Mouse (Mus musculus): ENCODE measurements at regions not wholly inside any gene's neighbourhood (a gene's known extent, or its start where the extent isn't known, plus 50 kb on each side); places are given as distances from the start of the nearest gene placed in this dataset.
A peak's percentile ranks its signal among the peaks of the same experiment; 100 is the strongest.

DNA sequence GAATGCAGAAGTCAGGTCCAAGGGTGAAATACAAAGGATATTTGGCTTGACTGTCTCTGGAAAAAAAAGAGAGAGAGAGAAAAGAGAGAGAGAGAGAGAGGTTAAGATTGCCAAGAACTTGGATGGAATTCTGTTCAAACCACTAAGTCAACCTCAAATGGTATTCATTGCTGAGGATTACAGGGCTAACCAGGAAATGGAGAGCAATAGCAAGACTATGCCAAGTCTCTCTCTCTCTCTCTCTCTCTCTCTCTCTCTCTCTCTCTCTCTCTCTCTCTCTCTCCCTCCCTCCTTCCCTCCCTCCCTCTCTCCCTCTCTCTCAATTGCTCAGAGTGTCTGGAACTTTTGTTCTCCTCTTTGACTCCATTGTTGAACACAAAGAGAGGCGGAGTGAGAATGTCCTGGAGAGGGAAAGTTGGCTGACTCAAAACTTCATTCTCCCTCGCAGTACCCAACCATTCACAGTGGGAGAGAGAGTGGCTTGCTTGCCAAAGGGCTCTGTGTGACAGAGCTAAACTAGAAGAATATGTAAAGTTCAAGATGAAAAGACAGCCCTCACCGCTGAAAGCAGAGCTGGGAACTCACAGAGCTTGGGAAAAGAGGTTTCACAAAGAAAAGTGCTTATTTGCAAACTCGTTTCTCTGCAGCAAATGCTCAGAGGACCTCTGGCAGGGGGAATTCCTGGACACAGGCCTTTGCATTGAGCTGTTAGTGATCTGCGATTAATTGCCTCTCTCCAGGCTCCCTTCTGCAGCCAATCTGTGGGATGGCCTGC is 487.1 kb upstream of the Cdh11 start:
- peak; percentile 9 for DNase-seq

DNA sequence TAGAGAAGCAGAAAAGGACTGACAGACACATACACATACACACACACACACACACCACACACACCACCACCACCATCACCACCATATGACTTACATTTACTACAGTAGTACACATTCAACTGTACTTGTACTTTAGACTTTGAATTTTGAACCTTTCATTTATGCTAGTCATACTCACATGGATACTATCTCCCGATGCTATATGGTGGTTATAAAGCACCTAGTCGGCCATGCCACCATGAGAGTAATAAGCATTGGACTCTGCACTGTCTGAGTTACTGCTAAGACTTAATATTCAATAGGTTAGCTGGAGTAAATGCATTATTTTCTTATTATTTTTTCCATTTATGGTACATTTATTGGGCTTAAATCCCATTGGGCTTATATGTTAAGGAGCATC is 488.0 kb upstream of the Cdh11 start:
- DNase-seq: no peak

DNA sequence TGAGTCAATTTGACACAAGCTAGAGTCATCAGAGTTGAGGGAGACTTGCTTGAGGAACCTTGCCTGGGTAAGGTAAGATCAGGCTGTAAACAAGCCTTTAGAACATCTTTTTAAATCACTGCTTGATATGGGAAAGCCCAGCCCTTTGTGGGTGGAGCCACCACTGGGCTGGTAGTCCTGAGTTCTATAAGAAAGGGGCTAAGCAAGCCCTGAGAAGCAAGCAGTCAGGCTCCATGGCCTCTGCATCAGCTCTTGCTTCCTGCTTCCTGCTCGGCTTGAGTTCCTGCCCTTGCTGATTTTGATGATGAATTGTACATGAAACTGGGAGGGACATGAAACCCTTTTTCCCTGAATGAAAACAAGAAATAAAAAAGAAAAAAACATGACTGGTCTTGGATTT is 496.4 kb upstream of the Cdh11 start:
- no peak for DNase-seq

DNA sequence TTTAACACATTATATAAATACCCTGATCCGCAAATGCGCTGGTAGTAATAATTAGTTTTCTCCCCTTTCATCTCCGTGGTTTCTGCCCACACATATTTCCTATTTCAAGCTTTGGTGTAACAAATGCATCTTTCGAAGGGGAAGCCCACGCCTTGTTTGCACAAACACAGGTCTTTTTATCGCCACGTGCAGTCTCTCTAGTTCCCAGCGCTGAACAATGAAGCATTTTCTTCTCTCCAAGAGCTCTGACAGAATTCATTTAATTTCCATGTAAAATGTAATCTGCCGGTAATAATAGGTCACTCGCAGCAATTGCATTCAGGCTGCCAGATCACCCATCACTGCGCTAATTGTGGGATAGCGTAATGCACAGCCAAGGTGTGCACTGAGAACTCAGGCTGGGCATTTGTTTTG is 503.1 kb upstream of the Cdh11 start:
- DNase-seq: no peak

DNA sequence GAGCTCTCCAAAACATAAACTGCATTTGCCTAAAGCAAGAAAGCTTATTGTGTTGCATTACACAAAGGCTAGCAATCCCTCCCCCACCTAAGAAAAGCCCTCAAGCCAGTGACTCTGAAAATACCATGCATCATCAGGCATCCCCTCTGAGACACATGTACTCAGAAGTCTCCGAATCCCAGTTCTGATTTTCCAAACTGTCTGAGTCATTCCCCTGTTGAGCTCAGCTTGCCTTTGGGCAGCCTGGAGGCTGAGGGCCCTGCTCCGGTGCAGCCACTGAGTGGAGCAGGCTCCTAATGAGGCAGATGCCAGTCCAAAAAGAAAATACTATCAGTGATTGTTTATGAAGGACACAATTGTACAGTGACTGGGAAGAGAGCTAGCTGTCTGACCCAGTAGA is 507.5 kb upstream of the Cdh11 start:
- DNase-seq: no peak

DNA sequence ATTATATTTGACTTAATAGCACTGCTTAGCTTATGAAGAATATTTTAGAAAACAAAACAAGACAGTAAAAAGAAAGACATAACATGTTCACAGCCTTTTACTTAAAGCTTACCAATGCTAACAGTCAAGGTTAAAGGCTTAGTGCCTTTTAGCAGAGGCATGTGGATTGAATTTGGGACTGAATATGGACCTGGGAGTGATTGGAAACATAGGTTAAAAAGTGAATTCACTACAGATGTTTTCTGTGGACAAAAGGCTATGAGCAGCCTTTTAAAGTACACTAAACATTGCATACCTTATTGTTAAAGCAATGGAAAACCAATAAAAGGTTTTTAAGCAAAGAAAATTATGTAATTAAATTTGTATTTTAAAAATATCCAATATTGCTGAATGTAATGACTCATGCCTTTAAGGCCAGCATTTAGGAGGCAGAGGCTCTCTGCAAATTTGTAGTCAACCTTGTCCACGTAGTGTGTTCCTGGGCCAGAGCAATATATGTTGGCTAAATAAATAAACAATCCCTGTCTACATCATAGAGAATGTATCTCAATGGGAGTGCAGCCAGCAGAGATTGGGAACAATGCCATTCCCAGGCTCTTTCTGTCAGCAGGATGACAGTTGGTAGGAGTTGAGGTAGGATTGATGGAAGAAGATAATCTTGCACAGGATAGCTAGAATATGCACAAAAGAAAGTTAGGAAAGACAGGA is 521.2 kb upstream of the Cdh11 start:
- no peak for DNase-seq

DNA sequence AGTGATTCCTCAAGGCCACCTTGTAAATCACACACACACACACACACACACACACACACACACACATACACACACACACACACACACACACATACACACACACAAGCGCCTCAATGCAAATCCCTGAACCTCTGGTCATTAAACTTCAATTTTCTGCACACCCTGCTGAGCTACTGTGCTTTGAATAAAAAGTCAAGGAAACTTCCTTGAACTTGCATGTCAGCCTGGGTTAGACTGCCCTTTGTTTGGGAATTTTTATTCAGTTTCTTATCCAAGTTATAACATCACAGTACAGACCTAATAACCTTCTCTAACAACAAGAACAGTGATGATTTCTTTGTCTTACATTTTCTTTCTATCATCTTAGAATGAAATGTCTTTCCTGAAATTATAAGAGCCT is 528.1 kb upstream of the Cdh11 start:
- DNase-seq: no peak

DNA sequence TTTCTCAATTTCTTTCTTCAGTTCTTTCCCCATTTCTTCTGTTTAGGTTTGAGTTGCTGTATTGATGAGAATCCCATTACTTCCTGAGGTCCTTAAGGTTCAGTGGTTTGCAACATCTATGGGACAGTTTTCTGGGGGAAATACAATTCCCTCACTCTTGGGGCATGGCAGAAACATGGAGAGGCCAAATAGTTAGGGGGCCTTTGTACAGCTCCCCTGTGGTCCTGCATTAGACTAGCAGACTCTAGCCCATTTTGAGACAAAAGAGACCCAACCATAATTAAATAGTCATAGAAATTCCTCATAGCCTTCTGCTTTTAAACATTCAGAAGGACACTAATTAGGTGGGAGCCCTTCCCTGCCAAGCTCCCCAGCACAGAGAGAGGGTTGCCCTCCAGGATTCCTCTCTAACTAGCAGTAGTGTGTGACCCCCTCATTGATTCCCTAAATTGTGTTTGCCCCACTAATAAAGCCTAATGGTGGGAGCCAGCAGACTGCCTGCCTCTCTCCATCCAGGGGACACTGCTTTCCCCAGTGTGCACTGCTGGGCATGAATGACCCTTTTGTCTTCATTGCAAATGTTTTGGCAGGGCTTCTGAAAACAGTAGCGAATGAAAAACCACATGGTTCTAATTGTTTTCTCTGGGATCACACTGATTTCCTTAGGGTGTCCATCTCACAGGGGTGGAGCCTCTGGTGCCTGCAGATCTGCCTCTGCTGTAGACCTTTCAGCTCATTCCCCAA is 529.0 kb upstream of the Cdh11 start:
- DNase-seq: peak; percentile 3

DNA sequence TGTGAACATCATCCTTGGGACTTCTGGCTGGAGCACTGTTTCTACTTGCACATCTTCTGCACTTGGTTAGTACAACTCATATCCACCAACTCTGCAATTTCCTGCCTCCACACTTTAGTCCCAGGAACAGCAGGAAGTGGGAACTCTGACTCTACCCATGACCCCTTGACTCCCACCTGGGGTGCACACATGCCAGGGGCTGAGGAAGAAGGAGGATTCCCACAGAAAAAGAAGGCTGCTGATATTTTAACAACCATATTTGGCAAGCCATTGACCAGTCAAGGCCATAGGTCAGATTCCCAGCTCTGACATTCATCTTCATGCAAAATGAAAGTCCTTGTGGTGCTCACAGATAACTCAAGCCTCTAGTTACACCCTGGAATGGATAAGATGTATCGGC is 530.3 kb upstream of the Cdh11 start:
- no peak for DNase-seq

DNA sequence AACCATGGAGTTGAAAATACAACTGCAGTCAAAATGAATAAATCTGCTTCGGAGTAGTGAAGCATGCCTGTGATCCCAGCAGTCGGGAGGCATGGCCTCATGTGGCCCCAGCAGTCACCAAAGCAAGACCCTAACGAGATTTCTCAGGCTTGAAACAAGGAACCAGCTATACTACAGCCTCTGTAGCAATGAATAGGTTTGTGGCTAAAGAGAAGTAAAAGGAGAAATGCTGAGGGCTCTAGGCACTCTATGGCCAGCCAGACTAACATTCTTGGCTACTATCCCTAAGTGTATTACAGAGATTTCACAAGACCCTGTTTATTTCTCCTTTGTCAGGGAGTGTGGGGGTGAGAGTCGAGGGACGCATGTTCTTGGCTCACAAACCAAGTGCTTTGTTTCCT is 531.2 kb upstream of the Cdh11 start:
- DNase-seq: no peak

DNA sequence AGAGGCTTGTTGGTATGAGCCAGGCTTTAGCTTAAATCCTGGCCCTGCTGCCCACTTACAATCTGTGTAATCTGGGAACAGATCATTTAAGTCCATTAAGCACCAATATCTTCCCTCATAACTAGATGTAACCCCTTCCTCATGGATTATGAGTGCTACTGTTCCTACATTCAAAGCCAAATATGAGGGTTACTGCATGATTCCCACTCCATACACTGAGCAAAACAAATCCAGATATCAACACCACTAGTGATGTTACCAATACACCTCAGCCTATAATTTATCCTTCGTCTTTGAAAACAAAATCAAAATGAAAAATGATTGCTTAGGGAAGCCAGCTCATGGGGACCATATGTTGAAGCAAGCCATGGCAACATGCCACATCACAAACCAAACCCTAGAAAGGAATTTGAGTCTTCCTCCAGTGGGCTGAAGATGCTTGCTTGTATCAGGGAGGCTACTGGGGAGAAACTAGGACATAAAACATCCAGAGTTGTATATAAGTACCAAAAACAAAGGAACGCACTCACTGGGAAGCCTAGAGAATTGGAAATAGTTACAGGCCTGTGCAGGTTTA is 531.8 kb upstream of the Cdh11 start:
- no peak for DNase-seq

DNA sequence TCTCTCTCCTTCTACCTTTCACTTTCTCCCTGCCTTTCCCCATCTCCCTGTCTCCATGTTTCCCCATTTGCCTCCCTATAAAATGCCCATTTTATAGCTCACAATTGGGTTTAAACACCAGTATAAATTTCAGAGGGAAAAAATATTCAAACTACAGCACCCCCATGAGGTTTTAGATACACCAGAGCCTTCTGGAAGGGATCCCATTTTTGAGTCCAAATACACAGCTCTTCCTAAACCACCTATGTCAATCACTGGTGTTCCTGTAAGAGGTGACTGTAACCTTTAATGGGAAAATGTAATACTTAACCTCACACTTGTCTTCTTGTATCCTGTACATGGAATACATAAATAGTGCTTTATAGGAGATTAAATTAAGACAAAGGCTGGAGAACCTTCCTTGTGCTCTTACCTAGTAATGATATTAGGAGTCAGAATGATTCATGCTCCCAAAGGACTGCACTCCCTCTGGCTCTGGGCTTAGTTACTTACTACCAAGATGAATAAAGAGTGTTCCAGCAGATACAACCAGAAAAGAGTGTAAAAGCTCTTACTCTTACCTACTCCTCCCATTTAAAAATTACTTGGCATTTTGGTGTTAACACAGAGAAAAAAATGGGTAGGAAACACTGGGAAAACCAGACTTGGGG is 538.7 kb upstream of the Cdh11 start:
- DNase-seq: no peak

DNA sequence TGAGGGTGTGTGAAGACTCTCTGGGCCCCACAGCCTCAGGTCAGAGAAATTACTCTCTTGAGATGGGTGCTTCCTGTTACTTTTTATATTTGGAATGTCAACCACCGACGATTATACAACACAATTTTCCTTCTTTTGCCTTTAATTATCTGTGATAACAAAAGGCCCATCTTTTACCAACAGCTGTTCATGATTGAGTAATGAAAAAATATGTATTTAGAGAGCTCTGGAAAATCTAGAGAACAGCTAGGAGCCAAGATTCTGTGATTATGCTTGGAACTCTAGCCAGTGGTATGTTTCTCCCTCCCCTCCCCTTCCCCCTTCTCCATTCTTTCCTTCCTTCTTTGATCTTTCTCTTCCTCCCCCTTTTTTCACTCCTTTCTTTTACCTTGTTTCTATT is 546.0 kb upstream of the Cdh11 start:
- DNase-seq: no peak

DNA sequence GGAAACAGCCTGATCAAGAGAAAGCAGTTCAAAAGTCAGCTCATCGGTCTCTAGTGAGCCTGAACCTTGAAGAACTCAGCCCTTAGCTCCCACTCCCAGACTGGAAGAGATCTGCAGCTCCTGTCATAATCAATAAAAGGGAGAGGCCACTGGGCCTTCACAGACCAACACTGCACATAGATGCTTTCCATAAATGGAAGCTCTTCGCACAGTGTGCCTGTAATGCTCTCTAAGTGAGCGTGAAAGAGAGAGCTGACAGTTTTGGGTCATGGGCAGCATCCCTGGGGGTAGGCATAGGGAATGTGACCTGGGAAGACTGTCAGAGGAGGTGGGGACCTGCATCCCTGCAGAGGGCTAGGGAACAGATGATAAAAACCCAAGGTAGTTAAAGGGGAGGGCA is 551.9 kb upstream of the Cdh11 start:
- no peak for DNase-seq

DNA sequence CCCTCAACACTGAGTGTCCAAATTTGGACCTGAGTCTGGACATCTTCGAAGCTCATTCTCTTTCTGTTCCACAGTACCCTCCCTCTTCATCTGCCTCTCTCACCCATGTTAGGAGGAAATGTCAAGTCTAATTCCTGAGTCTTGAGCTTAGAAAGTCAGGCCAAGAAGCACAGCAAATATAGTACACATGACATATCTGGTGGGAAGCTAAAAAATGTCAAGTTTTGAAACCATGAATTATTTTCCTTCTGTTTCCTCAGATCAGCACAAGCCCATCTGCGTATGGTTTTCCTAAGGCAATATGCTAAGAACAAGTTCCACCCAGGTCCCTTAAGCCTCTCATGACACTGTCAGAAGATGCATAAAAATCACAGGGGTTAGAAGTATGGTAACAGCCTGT is 553.6 kb upstream of the Cdh11 start:
- DNase-seq: no peak

DNA sequence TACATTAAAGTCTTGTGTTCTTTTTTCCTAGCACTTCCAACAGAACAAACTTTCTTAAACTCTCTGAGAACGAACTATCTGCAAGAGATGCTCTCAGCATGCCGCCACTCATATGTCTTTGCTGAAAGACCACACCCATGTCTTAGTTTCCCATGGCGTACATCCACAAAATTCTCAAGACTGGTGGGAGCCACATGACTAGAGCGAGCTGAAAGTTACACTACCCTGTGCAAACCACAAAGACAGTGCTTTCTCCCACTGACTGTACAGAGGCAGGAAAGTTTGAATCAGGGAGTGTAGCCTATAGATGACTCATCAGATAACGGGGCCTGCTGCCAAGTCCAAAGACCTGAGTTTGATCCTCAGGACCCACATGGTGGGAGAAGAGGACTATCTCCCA is 554.5 kb upstream of the Cdh11 start:
- DNase-seq: no peak

DNA sequence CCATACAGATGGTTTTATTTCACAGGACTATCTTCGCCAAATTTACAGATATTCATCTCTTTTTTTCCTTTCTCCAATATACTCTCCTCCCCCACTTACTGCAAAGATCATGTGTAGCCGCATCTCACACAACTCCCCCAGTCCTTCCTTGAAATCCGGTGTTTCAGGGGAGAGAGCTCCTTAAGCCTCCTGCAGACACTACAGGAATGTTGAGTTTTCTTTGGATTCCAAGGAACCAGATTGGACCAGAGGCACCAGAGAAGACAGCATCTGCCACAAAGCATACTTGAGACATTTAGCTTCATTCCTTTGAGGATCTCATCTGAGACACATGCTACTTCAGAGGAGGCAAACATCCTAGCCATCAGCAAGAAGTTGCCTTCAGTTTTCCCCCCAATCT is 558.4 kb upstream of the Cdh11 start:
- no peak for DNase-seq

DNA sequence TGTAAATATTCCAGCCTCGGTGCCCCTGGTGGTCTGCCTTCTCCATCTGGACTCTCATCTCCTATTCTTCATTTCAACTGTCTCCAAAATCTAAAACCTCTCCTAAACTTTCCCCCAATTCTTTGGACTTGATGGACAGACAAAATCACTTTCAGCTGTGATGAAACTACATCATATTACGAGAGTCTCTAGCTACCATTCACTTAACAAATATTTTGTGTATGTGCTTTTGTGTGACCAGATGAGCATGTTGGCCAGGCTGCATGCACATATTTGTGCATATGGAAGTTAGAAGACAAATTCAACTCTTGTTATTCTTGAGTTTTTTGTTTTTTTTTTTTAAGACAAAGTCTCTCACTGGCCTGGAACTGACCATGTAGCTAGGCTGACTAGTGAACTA is 559.4 kb upstream of the Cdh11 start:
- no peak for DNase-seq

DNA sequence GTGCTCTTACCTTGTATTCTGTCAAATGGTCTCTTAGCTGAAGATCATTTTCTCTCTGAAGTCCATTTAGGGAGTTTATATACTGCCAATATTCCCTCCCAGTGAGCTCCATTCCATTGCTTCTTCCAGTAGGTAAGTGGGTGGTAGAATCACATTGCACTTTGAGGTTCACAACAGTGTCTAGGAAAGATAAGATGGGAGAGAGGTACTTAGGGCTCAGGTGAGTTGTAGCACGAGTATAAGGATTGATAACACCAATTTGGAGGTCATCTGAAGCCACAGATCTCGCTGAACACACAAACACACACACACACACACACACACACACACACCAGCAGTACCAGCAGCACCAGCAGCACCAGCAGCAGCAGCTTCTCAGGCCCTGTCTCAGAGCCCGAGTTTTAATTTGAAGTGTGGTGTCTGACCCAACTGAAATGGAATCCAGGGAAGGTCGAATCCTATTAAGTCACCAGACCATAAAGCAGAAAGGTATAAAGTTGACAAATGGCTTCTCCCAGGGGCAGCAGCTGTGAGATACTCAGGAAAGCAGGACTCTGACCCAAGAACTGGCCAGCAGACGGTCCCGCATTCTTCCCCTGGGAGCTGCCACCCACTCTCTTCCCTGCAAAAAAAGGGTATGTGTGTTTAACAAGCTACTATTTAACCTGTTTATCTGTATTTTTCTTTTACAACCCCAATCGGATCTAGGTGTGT is 561.9 kb upstream of the Cdh11 start:
- DNase-seq: no peak

DNA sequence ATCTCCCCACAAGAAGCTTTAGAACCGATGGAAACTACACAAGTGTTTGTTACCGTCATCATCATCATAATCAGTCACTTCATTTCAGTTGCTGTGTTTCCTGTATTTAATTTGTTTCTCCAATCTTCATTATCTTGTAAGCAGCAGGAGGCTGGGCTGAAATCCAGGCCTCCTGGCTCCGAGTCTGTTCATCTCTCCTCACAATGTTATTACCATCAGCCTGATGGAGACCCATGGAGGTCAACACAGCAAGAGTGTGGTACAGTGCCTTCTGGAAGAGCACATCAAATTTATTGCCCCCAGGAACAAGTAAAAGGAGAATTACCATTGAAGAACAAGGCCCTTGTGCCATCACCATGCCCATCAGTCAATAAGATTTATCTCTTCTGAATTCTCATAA is 576.3 kb upstream of the Cdh11 start:
- DNase-seq: peak; percentile 9

DNA sequence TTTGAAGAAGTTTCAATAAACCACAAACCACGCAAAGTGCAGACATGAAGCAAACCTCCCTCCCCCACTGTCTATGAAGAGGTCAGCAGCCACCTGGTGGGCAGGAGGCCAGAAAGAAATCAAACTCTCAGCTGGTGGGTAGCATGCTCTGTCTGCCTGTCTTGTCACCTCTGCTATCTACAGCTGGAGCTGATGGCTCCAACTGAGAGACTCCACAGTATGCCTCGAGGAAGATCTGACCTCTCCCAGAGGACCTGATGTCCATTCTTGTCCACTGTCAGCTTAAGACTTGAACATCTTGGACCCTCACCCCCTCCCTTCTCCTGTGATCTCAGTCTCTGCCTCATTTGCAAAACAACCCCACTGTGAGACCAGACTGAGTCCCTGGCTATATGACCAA is 585.0 kb upstream of the Cdh11 start:
- DNase-seq: no peak

DNA sequence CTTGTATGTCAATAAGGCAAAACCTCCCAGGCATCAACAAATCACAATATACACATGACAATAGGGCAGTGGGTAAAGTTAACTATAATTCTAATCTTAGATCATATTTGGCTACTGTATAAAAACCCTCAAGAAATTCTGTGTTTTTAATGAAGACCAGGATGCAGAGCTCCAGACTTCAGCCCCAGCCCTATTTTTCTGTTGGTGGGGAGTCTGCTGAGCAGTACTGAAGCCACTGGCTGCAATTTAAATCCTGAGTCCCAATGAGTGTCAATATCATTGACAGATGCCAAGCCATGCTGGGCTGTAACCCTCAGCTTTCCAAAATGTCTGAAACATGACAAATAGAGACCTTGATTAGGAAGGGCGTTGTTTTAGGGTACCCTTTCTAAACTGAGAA is 587.6 kb upstream of the Cdh11 start:
- DNase-seq: no peak

DNA sequence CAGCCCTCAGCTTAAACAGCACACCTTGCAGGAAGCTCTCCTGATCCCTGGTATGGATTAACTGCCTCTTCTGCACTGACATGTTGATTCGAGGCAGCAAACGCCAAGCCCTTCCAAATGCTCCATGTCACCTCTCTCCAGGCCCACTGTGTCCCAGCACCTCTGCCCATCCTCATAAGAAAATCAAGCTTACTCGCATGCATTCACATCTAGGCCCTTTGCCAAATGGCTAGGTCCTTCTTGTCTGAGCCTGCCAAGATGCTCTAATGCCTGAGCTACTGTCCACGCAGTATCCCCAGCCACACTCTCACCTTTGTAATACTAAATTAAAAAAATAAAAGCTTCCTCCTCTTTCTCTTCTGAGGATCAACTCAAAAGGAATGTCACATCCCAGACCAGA is 588.7 kb upstream of the Cdh11 start:
- no peak for DNase-seq

All from cerebellum, adult 9-10 months (tissue).